Mouse (Mus musculus): ENCODE measurements around the gene Tax1bp3. TPM values are rescaled to one million over a fixed set of nuclear protein-coding genes. Genes with fewer than 3 reads are reported as not detected.

Tax1bp3 gene
- polyA plus RNA-seq, 1 experiment = 0.36 TPM

GRCm38 (mm10) chr11:73205194-73205593, 28.3 kb downstream of the Tax1bp3 start:
- TF ChIP-seq TAL1 (IDR thresholded peaks at IDR 0.05; ENCODE audit: low read length) = no peak
- no peak for TF ChIP-seq GATA1 (IDR thresholded peaks at IDR 0.05; ENCODE audit: low read length)
- Histone ChIP-seq H3K4me1 (ENCODE audit: control insufficient read depth) (peaks cover 6% of the 10 kb centered on the region), H3K9me3 (ENCODE audit: control insufficient read depth, low read length) (no peaks in the 10 kb centered on the region), H3K4me3 (replicated peaks) (no peak overlapping the region), H3K27me3 (ENCODE audit: control insufficient read depth) (no peaks in the 10 kb centered on the region), H3K36me3 (ENCODE audit: control insufficient read depth) (no peaks in the 10 kb centered on the region; the same call in 1 of the 2 replicates)

- no peaks in the 10 kb centered on the region; the same call in 1 of the 2 replicates for H3K36me3 ChIP-seq (ENCODE audit: control insufficient read depth)
- no peak overlapping the region for H3K4me3 ChIP-seq (replicated peaks)
- H3K4me1 ChIP-seq (ENCODE audit: control insufficient read depth) = no peaks in the 10 kb centered on the region
- H3K9me3 ChIP-seq (ENCODE audit: control insufficient read depth, low read length) = no peaks in the 10 kb centered on the region
- H3K27me3 ChIP-seq (ENCODE audit: control insufficient read depth) = no peaks in the 10 kb centered on the region
- TF ChIP-seq TAL1 (IDR thresholded peaks at IDR 0.05; ENCODE audit: low read length) (no peak), GATA1 (IDR thresholded peaks at IDR 0.05; ENCODE audit: low read length) (no peak)
Measured at GRCm38 (mm10) chr11:73207621-73208020, 30.7 kb downstream of the Tax1bp3 start.

- Histone ChIP-seq H3K4me1 (ENCODE audit: control insufficient read depth) (no peaks in the 10 kb centered on the region; the same call in 1 of the 2 replicates), H3K4me3 (replicated peaks) (no peak overlapping the region), H3K27me3 (ENCODE audit: control insufficient read depth) (no peaks in the 10 kb centered on the region), H3K36me3 (ENCODE audit: control insufficient read depth) (peaks cover 3% of the 10 kb centered on the region; the same call in 1 of the 2 replicates), H3K9me3 (ENCODE audit: control insufficient read depth, low read length) (no peaks in the 10 kb centered on the region)
- TF ChIP-seq TAL1 (IDR thresholded peaks at IDR 0.05; ENCODE audit: low read length) (no peak), GATA1 (IDR thresholded peaks at IDR 0.05; ENCODE audit: low read length) (no peak)
Measured at GRCm38 (mm10) chr11:73213956-73214355, 37.1 kb downstream of the Tax1bp3 start.

GRCm38 (mm10) chr11:73219671-73220070, 42.8 kb downstream of the Tax1bp3 start:
- H3K27me3 ChIP-seq (ENCODE audit: control insufficient read depth) = no peaks in the 10 kb centered on the region
- TF ChIP-seq GATA1 (IDR thresholded peaks at IDR 0.05; ENCODE audit: low read length) = no peak
- no peak for TF ChIP-seq TAL1 (IDR thresholded peaks at IDR 0.05; ENCODE audit: low read length)
- H3K4me3 ChIP-seq (replicated peaks) = no peak overlapping the region
- H3K9me3 ChIP-seq (ENCODE audit: control insufficient read depth, low read length) = no peaks in the 10 kb centered on the region
- H3K4me1 ChIP-seq (ENCODE audit: control insufficient read depth) = no peaks in the 10 kb centered on the region
- peaks cover 3% of the 10 kb centered on the region; the same call in 1 of the 2 replicates for H3K36me3 ChIP-seq (ENCODE audit: control insufficient read depth)

DNA sequence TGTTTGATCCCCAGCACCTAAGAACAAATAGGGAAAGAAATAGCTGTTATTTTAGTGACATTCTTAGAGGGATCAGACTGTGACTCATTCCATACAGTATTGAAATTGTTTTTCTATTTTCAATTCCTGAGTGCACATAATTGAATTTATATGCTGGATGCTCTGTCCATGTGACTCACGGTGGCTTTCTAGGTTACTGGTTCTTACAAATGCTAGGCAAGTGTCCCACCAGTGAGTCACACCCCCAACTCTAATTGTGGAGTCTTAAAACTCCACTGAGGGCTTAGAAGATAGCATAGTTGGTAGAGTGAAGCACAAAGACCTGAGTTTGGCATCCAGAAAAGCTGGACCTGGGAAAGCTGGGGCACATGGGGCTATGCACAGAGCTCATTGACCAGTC, 43.8 kb downstream of the Tax1bp3 start:
- Histone ChIP-seq H3K36me3 (ENCODE audit: control insufficient read depth) (peaks cover 3% of the 10 kb centered on the region; the same call in 1 of the 2 replicates), H3K27me3 (ENCODE audit: control insufficient read depth) (no peaks in the 10 kb centered on the region), H3K4me3 (replicated peaks) (no peak overlapping the region), H3K9me3 (ENCODE audit: control insufficient read depth, low read length) (no peaks in the 10 kb centered on the region), H3K4me1 (ENCODE audit: control insufficient read depth) (no peaks in the 10 kb centered on the region)
- no peak for TF ChIP-seq TAL1 (IDR thresholded peaks at IDR 0.05; ENCODE audit: low read length)
- TF ChIP-seq GATA1 (IDR thresholded peaks at IDR 0.05; ENCODE audit: low read length) = no peak

DNA sequence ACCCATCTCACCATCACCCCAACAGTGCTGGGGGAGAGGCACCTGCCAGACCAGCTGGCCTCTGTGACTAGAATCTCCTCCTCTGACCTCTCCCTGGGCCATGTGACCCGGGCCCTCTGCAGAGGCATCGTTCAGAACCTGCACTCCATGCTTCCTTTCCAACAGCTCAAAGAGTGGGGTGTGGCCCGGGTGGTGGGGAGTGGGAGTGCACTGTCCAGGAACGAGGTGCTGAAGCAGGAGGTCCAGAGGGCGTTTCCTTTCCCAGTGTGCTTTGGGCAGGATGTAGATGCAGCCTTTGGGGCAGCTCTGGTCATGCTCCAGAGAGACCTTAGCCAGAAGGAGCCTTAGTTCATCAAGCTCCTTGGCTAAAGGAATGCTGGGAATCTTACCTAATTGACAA, 46.0 kb downstream of the Tax1bp3 start:
- no peak for TF ChIP-seq GATA1 (IDR thresholded peaks at IDR 0.05; ENCODE audit: low read length)
- TF ChIP-seq TAL1 (IDR thresholded peaks at IDR 0.05; ENCODE audit: low read length) = no peak
- Histone ChIP-seq H3K27me3 (ENCODE audit: control insufficient read depth) (no peaks in the 10 kb centered on the region), H3K9me3 (ENCODE audit: control insufficient read depth, low read length) (no peaks in the 10 kb centered on the region), H3K4me1 (ENCODE audit: control insufficient read depth) (no peaks in the 10 kb centered on the region), H3K4me3 (replicated peaks) (no peak overlapping the region), H3K36me3 (ENCODE audit: control insufficient read depth) (peaks cover under 1% of the 10 kb centered on the region; the same call in 1 of the 2 replicates)

DNA sequence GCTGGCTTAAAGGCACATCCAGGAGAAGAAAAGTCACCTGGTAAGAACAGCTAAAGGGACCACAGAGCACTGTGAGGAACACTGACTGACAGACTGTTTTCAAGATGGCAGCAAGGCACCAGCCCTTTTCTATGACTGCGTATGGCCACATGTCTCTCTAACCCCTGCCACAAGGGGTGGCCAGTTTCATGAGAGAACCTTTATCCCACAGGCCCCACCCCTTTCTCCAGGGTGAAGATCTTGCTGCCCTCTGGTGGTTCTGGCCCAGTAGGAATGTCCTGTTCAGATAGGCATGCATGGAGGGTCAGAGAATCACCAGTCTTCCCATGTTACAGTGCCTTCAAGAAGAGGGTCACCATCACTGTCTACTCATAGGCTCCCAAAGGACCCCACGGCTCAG, 47.1 kb downstream of the Tax1bp3 start:
- Histone ChIP-seq H3K4me3 (replicated peaks) (no peak overlapping the region), H3K36me3 (ENCODE audit: control insufficient read depth) (no peaks in the 10 kb centered on the region; the same call in 1 of the 2 replicates), H3K27me3 (ENCODE audit: control insufficient read depth) (no peaks in the 10 kb centered on the region), H3K4me1 (ENCODE audit: control insufficient read depth) (no peaks in the 10 kb centered on the region), H3K9me3 (ENCODE audit: control insufficient read depth, low read length) (no peaks in the 10 kb centered on the region)
- TF ChIP-seq TAL1 (IDR thresholded peaks at IDR 0.05; ENCODE audit: low read length) (no peak), GATA1 (IDR thresholded peaks at IDR 0.05; ENCODE audit: low read length) (no peak)

DNA sequence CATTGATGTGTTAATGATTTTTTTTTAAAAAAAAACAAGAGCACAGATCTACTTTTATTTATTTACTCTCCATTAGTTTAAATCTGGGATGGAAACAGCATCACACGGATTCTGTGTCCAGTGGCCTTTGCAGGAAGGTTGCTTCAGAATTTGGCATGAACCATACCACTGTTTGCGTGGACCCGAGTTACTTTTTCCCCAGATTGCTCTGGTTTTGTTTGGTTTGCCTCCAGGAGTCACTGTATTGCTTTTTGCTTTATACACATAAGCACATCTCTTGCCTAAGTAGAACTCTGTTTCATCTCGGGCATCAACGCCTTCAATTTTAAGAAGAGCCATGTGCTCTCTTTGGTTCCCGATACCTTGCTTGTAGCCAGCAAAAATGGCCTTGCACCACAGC, 49.0 kb downstream of the Tax1bp3 start:
- H3K36me3 ChIP-seq (ENCODE audit: control insufficient read depth) = no peaks in the 10 kb centered on the region; the same call in 1 of the 2 replicates
- TF ChIP-seq TAL1 (IDR thresholded peaks at IDR 0.05; ENCODE audit: low read length) (no peak), GATA1 (IDR thresholded peaks at IDR 0.05; ENCODE audit: low read length) (no peak)
- no peak overlapping the region for H3K4me3 ChIP-seq (replicated peaks)
- no peaks in the 10 kb centered on the region for H3K9me3 ChIP-seq (ENCODE audit: control insufficient read depth, low read length)
- H3K27me3 ChIP-seq (ENCODE audit: control insufficient read depth) = no peaks in the 10 kb centered on the region
- H3K4me1 ChIP-seq (ENCODE audit: control insufficient read depth) = no peaks in the 10 kb centered on the region

- Histone ChIP-seq H3K4me1 (ENCODE audit: control insufficient read depth) (no peaks in the 10 kb centered on the region), H3K9me3 (ENCODE audit: control insufficient read depth, low read length) (no peaks in the 10 kb centered on the region), H3K4me3 (replicated peaks) (no peak overlapping the region), H3K27me3 (ENCODE audit: control insufficient read depth) (no peaks in the 10 kb centered on the region), H3K36me3 (ENCODE audit: control insufficient read depth) (no peaks in the 10 kb centered on the region)
- no peak for TF ChIP-seq TAL1 (IDR thresholded peaks at IDR 0.05; ENCODE audit: low read length)
- no peak for TF ChIP-seq GATA1 (IDR thresholded peaks at IDR 0.05; ENCODE audit: low read length)
Measured at GRCm38 (mm10) chr11:73228881-73229280, 52.0 kb downstream of the Tax1bp3 start.

DNA sequence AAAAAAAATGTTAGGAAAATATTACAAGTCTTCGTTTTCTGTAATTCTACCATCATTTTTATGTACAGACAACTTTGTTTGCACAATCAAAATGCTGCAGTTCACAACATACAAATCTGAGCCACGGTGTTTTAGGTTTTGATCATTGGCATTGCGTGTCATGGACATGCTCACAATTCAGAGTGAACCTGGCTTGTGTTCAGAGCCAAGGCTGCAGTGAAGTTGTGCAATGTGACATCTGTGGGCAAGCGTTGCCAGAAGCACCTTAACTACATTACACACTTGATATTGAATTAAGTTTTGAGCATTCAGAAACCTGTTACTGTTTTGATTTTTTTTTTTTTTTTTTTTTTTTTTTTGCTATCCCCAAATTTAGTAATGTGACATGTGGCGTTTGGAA, 53.2 kb downstream of the Tax1bp3 start:
- no peaks in the 10 kb centered on the region for H3K36me3 ChIP-seq (ENCODE audit: control insufficient read depth)
- H3K27me3 ChIP-seq (ENCODE audit: control insufficient read depth) = no peaks in the 10 kb centered on the region
- H3K4me1 ChIP-seq (ENCODE audit: control insufficient read depth) = no peaks in the 10 kb centered on the region
- TF ChIP-seq GATA1 (IDR thresholded peaks at IDR 0.05; ENCODE audit: low read length) = no peak
- TF ChIP-seq TAL1 (IDR thresholded peaks at IDR 0.05; ENCODE audit: low read length) = no peak
- no peaks in the 10 kb centered on the region for H3K9me3 ChIP-seq (ENCODE audit: control insufficient read depth, low read length)
- H3K4me3 ChIP-seq (replicated peaks) = no peak overlapping the region

Measured in erythroblast, embryonic 14.5 days (primary cell).